Mouse (Mus musculus) MEL (cell line): Measurements from ENCODE around the gene Trdmt1. TPM values are rescaled to one million over a fixed set of nuclear protein-coding genes. Genes with fewer than 3 reads are reported as not detected.

Experiments
- DNase-seq: peaks from one replicate; pipeline ENCODE4 v3.0.0; 2011; ENCODE audit warnings: low read depth, low spot score
- H3K27ac ChIP-seq: 2 replicates; pipeline ENCODE4 v1.5.1; 2012; ENCODE audit warnings: low read depth, mild to moderate bottlenecking, control low read depth, low read length, moderate library complexity; ENCODE audit not compliant: control insufficient read depth
- H3K27me3 ChIP-seq, 2 experiments: fragments of 150-350 bp in 1 of 2; sonication (generic) in 1 of 2; 2 replicates each; pipeline ENCODE4 v1.6.1; 2012; ENCODE audit warnings: low read length in 2 of 2, mild to moderate bottlenecking in 2 of 2, improper control_type of control experiment in 1 of 2, moderate library complexity in 1 of 2; ENCODE audit not compliant: insufficient read depth in 2 of 2, control insufficient read depth in 1 of 2
- H3K36me3 ChIP-seq, 2 experiments: 2 replicates each; pipeline ENCODE4 v1.6.1; 2012 to 2014; ENCODE audit warnings: low read length in 2 of 2, improper control_type of control experiment in 1 of 2, inconsistent platforms in 1 of 2, mild to moderate bottlenecking in 1 of 2; ENCODE audit not compliant: insufficient read depth in 2 of 2, control insufficient read depth in 1 of 2
- H3K4me1 ChIP-seq, 2 experiments: fragments of 150-350 bp in 1 of 2; sonication (generic) in 1 of 2; 2 replicates each; pipeline ENCODE4 v1.6.1; 2012; ENCODE audit warnings: low read length in 2 of 2, improper control_type of control experiment in 1 of 2, mild to moderate bottlenecking in 1 of 2; ENCODE audit not compliant: insufficient read depth in 2 of 2, control insufficient read depth in 1 of 2
- H3K4me3 ChIP-seq, 2 experiments: fragments of 150-350 bp in 1 of 2; sonication (generic) in 1 of 2; 2 replicates each; pipeline ENCODE4 v1.5.1; 2012; ENCODE audit warnings: low read depth in 2 of 2, low read length in 2 of 2, mild to moderate bottlenecking in 2 of 2, moderate library complexity in 2 of 2, control low read depth in 1 of 2, improper control_type of control experiment in 1 of 2; ENCODE audit not compliant: control insufficient read depth in 1 of 2, insufficient read depth in 1 of 2
- H3K79me2 ChIP-seq: 2 replicates; pipeline ENCODE4 v1.6.1; 2012; ENCODE audit warnings: mild to moderate bottlenecking, low read length, moderate library complexity; ENCODE audit not compliant: control insufficient read depth, poor library complexity, insufficient read depth
- H3K9ac ChIP-seq: 2 replicates; pipeline ENCODE4 v1.6.1; 2012; ENCODE audit warnings: low read depth, mild to moderate bottlenecking, control low read depth, low read length, moderate library complexity; ENCODE audit not compliant: control insufficient read depth, poor library complexity, severe bottlenecking
- H3K9me3 ChIP-seq: fragments of 150-350 bp; sonication (generic); replicated peaks from 2 replicates; pipeline ENCODE4 v1.6.1; 2012; ENCODE audit warnings: mild to moderate bottlenecking, low read length, improper control_type of control experiment, moderate library complexity; ENCODE audit not compliant: insufficient read depth
- BHLHE40 ChIP-seq: IDR thresholded peaks from 2 replicates; pipeline ENCODE4 v1.6.1; 2012; ENCODE audit warnings: low read depth, mild to moderate bottlenecking, inconsistent platforms, low read length, improper control_type of control experiment, borderline replicate concordance
- CHD2 ChIP-seq: IDR thresholded peaks from 2 replicates; pipeline ENCODE4 v1.6.1; 2011; ENCODE audit warnings: low read length, improper control_type of control experiment
- ELF1 ChIP-seq: IDR thresholded peaks from 2 replicates; pipeline ENCODE4 v1.6.1; 2014; ENCODE audit warnings: low read depth, mild to moderate bottlenecking, inconsistent platforms, low read length, improper control_type of control experiment, moderate library complexity
- EP300 ChIP-seq, 2 experiments: IDR thresholded peaks; 2 replicates each; pipeline ENCODE4 v1.6.1; 2011; ENCODE audit warnings: improper control_type of control experiment in 2 of 2, low read length in 2 of 2, low read depth in 1 of 2, mild to moderate bottlenecking in 1 of 2
- ETS1 ChIP-seq: IDR thresholded peaks from 2 replicates; pipeline ENCODE4 v1.6.1; 2012; ENCODE audit warnings: low read depth, mild to moderate bottlenecking, inconsistent platforms, low read length, improper control_type of control experiment, moderate library complexity
- GABPA ChIP-seq: IDR thresholded peaks from 2 replicates; pipeline ENCODE4 v1.6.1; 2012; ENCODE audit warnings: low read depth, mild to moderate bottlenecking, inconsistent platforms, low read length, improper control_type of control experiment, moderate library complexity
- GATA1 ChIP-seq: IDR thresholded peaks from 2 replicates; pipeline ENCODE4 v1.6.1; 2011; ENCODE audit warnings: low read depth, low read length, improper control_type of control experiment
- HCFC1 ChIP-seq: IDR thresholded peaks from 2 replicates; pipeline ENCODE4 v1.6.1; 2012; ENCODE audit warnings: low read depth, mild to moderate bottlenecking, inconsistent platforms, low read length, improper control_type of control experiment, moderate library complexity
- JUND ChIP-seq: IDR thresholded peaks from 2 replicates; pipeline ENCODE4 v1.6.1; 2011; ENCODE audit warnings: low read depth, mild to moderate bottlenecking, improper control_type of control experiment, low read length
- KAT2A ChIP-seq: conservative IDR thresholded peaks from 2 replicates; pipeline ENCODE4 v1.6.1; 2012; ENCODE audit warnings: low read depth, low read length, improper control_type of control experiment, inconsistent platforms
- MAFK ChIP-seq: IDR thresholded peaks from 2 replicates; pipeline ENCODE4 v1.6.1; 2011; ENCODE audit warnings: low read depth, mild to moderate bottlenecking, low read length, improper control_type of control experiment, borderline replicate concordance
- MAX ChIP-seq: IDR thresholded peaks from 2 replicates; pipeline ENCODE4 v1.6.1; 2011; ENCODE audit warnings: low read length, improper control_type of control experiment
- MAZ ChIP-seq: IDR thresholded peaks from 2 replicates; pipeline ENCODE4 v1.6.1; 2012; ENCODE audit warnings: low read depth, mild to moderate bottlenecking, inconsistent platforms, low read length, improper control_type of control experiment
- MEF2A ChIP-seq: IDR thresholded peaks from 2 replicates; pipeline ENCODE4 v1.6.1; 2014; ENCODE audit warnings: low read depth, mild to moderate bottlenecking, inconsistent platforms, low read length, improper control_type of control experiment; ENCODE audit not compliant: poor library complexity, insufficient replicate concordance, severe bottlenecking; ENCODE audit errors: extremely low read depth
- MXI1 ChIP-seq: IDR thresholded peaks from 2 replicates; pipeline ENCODE4 v1.6.1; 2011; ENCODE audit warnings: mild to moderate bottlenecking, low read depth, low read length, improper control_type of control experiment
- MYC ChIP-seq: IDR thresholded peaks from 2 replicates; pipeline ENCODE4 v1.6.1; 2011; ENCODE audit warnings: low read depth, mild to moderate bottlenecking, low read length, improper control_type of control experiment, moderate library complexity
- NELFE ChIP-seq: IDR thresholded peaks from 2 replicates; pipeline ENCODE4 v1.6.1; 2011; ENCODE audit warnings: low read depth, low read length, improper control_type of control experiment
- NRF1 ChIP-seq: IDR thresholded peaks from 2 replicates; pipeline ENCODE4 v1.6.1; 2014; ENCODE audit warnings: low read depth, mild to moderate bottlenecking, inconsistent platforms, low read length, improper control_type of control experiment, moderate library complexity; ENCODE audit not compliant: poor library complexity, insufficient read depth, severe bottlenecking
- POLR2A ChIP-seq, 2 experiments: IDR thresholded peaks; 2 replicates each; pipeline ENCODE4 v1.6.1; 2011 to 2012; ENCODE audit warnings: low read length in 2 of 2, mild to moderate bottlenecking in 2 of 2, control low read depth in 1 of 2, improper control_type of control experiment in 1 of 2, low read depth in 1 of 2, moderate library complexity in 1 of 2; ENCODE audit not compliant: control insufficient read depth in 1 of 2, insufficient read depth in 1 of 2, poor library complexity in 1 of 2
- POLR2AphosphoS2 ChIP-seq: IDR thresholded peaks from 2 replicates; pipeline ENCODE4 v1.6.1; 2011; ENCODE audit warnings: low read length, improper control_type of control experiment
- POLR2AphosphoS5 ChIP-seq: IDR thresholded peaks from 2 replicates; pipeline ENCODE4 v1.6.1; 2012; ENCODE audit warnings: low read depth, borderline replicate concordance, mild to moderate bottlenecking, inconsistent platforms, low read length, moderate library complexity, mixed read lengths
- RAD21 ChIP-seq: IDR thresholded peaks from 2 replicates; pipeline ENCODE4 v1.6.1; 2011; ENCODE audit warnings: mild to moderate bottlenecking, low read depth, low read length, improper control_type of control experiment
- SMC3 ChIP-seq: IDR thresholded peaks from 2 replicates; pipeline ENCODE4 v1.6.1; 2011; ENCODE audit warnings: low read depth, low read length, improper control_type of control experiment
- TAL1 ChIP-seq: IDR thresholded peaks from 2 replicates; pipeline ENCODE4 v1.6.1; 2012; ENCODE audit warnings: mild to moderate bottlenecking, inconsistent platforms, low read length, moderate library complexity, mixed read lengths
- TBP ChIP-seq: IDR thresholded peaks from 2 replicates; pipeline ENCODE4 v1.8.0; 2011; ENCODE audit warnings: low read depth, low read length, improper control_type of control experiment
- TCF12 ChIP-seq: IDR thresholded peaks from 2 replicates; pipeline ENCODE4 v1.6.1; 2014; ENCODE audit warnings: low read depth, mild to moderate bottlenecking, inconsistent platforms, low read length, improper control_type of control experiment, moderate library complexity
- UBTF ChIP-seq: IDR thresholded peaks from 2 replicates; pipeline ENCODE4 v1.6.1; 2012; ENCODE audit warnings: low read depth, mild to moderate bottlenecking, inconsistent platforms, low read length, improper control_type of control experiment, moderate library complexity, borderline replicate concordance; ENCODE audit not compliant: insufficient read depth
- USF2 ChIP-seq, 2 experiments: IDR thresholded peaks; 2 replicates each; pipeline ENCODE4 v1.6.1; 2011 to 2012; ENCODE audit warnings: improper control_type of control experiment in 2 of 2, low read length in 2 of 2, borderline replicate concordance in 1 of 2, inconsistent platforms in 1 of 2, low read depth in 1 of 2, mild to moderate bottlenecking in 1 of 2; ENCODE audit not compliant: insufficient read depth in 1 of 2
- ZKSCAN1 ChIP-seq: IDR thresholded peaks from 2 replicates; pipeline ENCODE4 v1.6.1; 2012; ENCODE audit warnings: low read depth, mild to moderate bottlenecking, inconsistent platforms, low read length, improper control_type of control experiment, moderate library complexity
- ZMIZ1 ChIP-seq: IDR thresholded peaks from 2 replicates; pipeline ENCODE4 v1.6.1; 2012; ENCODE audit warnings: low read depth, mild to moderate bottlenecking, inconsistent platforms, low read length, improper control_type of control experiment, moderate library complexity
- ZNF384 ChIP-seq: IDR thresholded peaks from 2 replicates; pipeline ENCODE4 v1.6.1; 2012; ENCODE audit warnings: low read depth, mild to moderate bottlenecking, inconsistent platforms, low read length, improper control_type of control experiment
- polyA plus RNA-seq, 2 experiments: library from polyadenylated mRNA; stranded (reverse) in 1 of 2; unstranded in 1 of 2; fragments of >175 nt in 1 of 2; fragments of >200 nt in 1 of 2; gene quantifications; 2 replicates each; pipeline versions ENCODE4 v1.2.1 to v1.2.4; 2012; ENCODE audit warnings: low replicate concordance in 2 of 2, low read depth in 1 of 2; ENCODE audit not compliant: insufficient read length in 2 of 2, insufficient read depth in 1 of 2, missing spikeins in 1 of 2
- total RNA-seq: library from RNA; depleted of rRNA; stranded (reverse); fragments of 300-350 nt; gene quantifications from 2 replicates; pipeline ENCODE4 v1.2.3, GENCODE M21; 2012

The Trdmt1 gene
- total and polyA plus RNA-seq, 3 experiments, result 8.6 to 9.2 TPM; not detected in 1

DNA sequence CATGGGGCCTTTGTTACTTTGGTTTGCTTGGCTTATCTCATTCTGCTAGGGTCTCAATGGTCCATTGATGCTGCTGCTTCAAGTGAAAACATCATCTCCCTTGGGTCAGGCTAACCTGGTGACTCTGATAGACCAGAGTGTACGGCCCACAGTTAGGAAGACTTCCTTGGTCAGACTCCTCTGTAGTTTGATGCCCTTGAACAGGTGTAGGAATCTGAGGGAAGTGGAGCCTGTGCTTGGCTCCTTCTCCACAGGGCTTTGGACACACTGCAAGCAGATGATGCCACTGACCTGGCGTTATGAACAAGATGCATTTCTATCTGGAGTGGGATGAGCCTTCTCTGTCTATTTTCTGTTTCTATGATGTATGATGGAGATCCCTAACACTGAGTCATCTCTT, 41.8 kb downstream of the Trdmt1 start:
- no peaks in the 10 kb centered on the region for H3K79me2 ChIP-seq
- H3K9ac ChIP-seq, result no peak overlapping the region
- no peak overlapping the region for H3K27ac ChIP-seq

GRCm38 (mm10) chr2:13501553-13501952, 42.9 kb downstream of the Trdmt1 start:
- H3K4me1 ChIP-seq, result no peaks in the 10 kb centered on the region
- no peaks in the 10 kb centered on the region; a peak in 1 of 4 replicates for H3K36me3 ChIP-seq
- H3K9ac ChIP-seq, result no peak overlapping the region
- H3K4me3 ChIP-seq, result no peak overlapping the region
- H3K27ac ChIP-seq, result no peak overlapping the region
- DNase-seq, result no peak
- H3K27me3 ChIP-seq, result no peaks in the 10 kb centered on the region; a peak in 1 of 4 replicates
- TF ChIP-seq RAD21 (no peak), NELFE (no peak), JUND (no peak), MAFK (no peak), MYC (no peak), MXI1 (no peak), KAT2A (no peak), USF2 (IDR thresholded peaks at IDR 0.05; ENCODE audit: borderline replicate concordance in 1 of 2, insufficient read depth in 1 of 2, low read depth in 1 of 2, low read length in 2 of 2) (no peak), HCFC1 (no peak), ZKSCAN1 (no peak), ETS1 (no peak), UBTF (no peak), MAX (no peak), POLR2AphosphoS5 (no peak), NRF1 (no peak), BHLHE40 (no peak), ZMIZ1 (no peak), MAZ (no peak)
- no peaks in the 10 kb centered on the region for H3K79me2 ChIP-seq
- no peaks in the 10 kb centered on the region for H3K9me3 ChIP-seq

More for the DNA sequence above, 41.8 kb downstream of the Trdmt1 start:
- H3K27me3 ChIP-seq, result no peaks in the 10 kb centered on the region; a peak in 1 of 4 replicates
- H3K9me3 ChIP-seq, result no peaks in the 10 kb centered on the region
- no peak overlapping the region for H3K4me3 ChIP-seq
- no peaks in the 10 kb centered on the region; a peak in 1 of 4 replicates for H3K36me3 ChIP-seq
- no peak for TF ChIP-seq POLR2A (IDR thresholded peaks at IDR 0.05; ENCODE audit: control insufficient read depth in 1 of 2, insufficient read depth in 1 of 2, low read depth in 1 of 2, low read length in 2 of 2, poor library complexity in 1 of 2)
- TF ChIP-seq POLR2AphosphoS2, result no peak
- TF ChIP-seq CHD2, result no peak
- no peak for TF ChIP-seq MAFK
- no peak for TF ChIP-seq MAZ
- TF ChIP-seq TCF12, result no peak
- TF ChIP-seq TAL1, result no peak
- TF ChIP-seq KAT2A, result no peak
- TF ChIP-seq GABPA, result no peak
- no peak for TF ChIP-seq POLR2AphosphoS5
- TF ChIP-seq EP300 (IDR thresholded peaks at IDR 0.05; ENCODE audit: low read depth in 1 of 2, low read length in 2 of 2), result no peak
- no peak for TF ChIP-seq TBP
- TF ChIP-seq GATA1, result no peak
- TF ChIP-seq ZNF384, result no peak
- no peak for TF ChIP-seq SMC3
- TF ChIP-seq ZMIZ1, result no peak
- no peak for TF ChIP-seq MEF2A
- no peak for TF ChIP-seq USF2 (IDR thresholded peaks at IDR 0.05; ENCODE audit: borderline replicate concordance in 1 of 2, insufficient read depth in 1 of 2, low read depth in 1 of 2, low read length in 2 of 2)
- no peak for TF ChIP-seq ELF1
- no peak for TF ChIP-seq BHLHE40
- H3K4me1 ChIP-seq, result no peaks in the 10 kb centered on the region
- no peak for DNase-seq
